Mouse (Mus musculus) intestine, embryonic 16.5 days (tissue): ENCODE data around the gene Acot1. TPM values are rescaled to one million over a fixed set of nuclear protein-coding genes. Genes with fewer than 3 reads are reported as not detected.
A peak's percentile ranks its signal among the peaks of the same experiment; 100 is the strongest.
"Not testable (repeated sequence)": the region's sequence is repeated elsewhere in the genome, so short reads cannot be mapped to it uniquely, and the experiment has no call there.

Experiments
- ATAC-seq: fragments of 200-750 bp; cut with Nextera tagmentation; 2 replicates; pipeline ENCODE4 v1.8.0; 2017; ENCODE audit warnings: moderate TSS enrichment, moderate library complexity
- H3K27ac ChIP-seq: fragments of 300-500 bp; sonication (generic); 2 replicates; pipeline ENCODE4 v1.5.1; 2014; ENCODE audit warnings: mild to moderate bottlenecking, low read length
- H3K27me3 ChIP-seq: fragments of 300-500 bp; sonication (generic); replicated peaks from 2 replicates; pipeline ENCODE4 v1.6.1; 2014; ENCODE audit warnings: low read length, control low read depth, mixed read lengths; ENCODE audit not compliant: control insufficient read depth, insufficient read depth
- H3K36me3 ChIP-seq: fragments of 300-500 bp; sonication (generic); 2 replicates; pipeline ENCODE4 v1.6.1; 2014; ENCODE audit warnings: low read length, control low read depth; ENCODE audit not compliant: control insufficient read depth, insufficient read depth
- H3K4me1 ChIP-seq: fragments of 300-500 bp; sonication (generic); 2 replicates; pipeline ENCODE4 v1.6.1; 2014; ENCODE audit warnings: low read length, control low read depth, mixed read lengths; ENCODE audit not compliant: control insufficient read depth, insufficient read depth
- H3K4me2 ChIP-seq: fragments of 300-500 bp; sonication (generic); 2 replicates; pipeline ENCODE4 v1.6.1; 2014; ENCODE audit warnings: low read depth, low read length, control low read depth
- H3K4me3 ChIP-seq: fragments of 300-500 bp; sonication (generic); 2 replicates; pipeline ENCODE4 v1.5.1; 2014; ENCODE audit warnings: mild to moderate bottlenecking, low read length
- H3K9ac ChIP-seq: fragments of 300-500 bp; sonication (generic); 2 replicates; pipeline ENCODE4 v1.6.1; 2014; ENCODE audit warnings: low read depth, low read length
- H3K9me3 ChIP-seq: fragments of 300-500 bp; sonication (generic); 2 replicates; pipeline ENCODE4 v1.6.1; 2016; ENCODE audit warnings: low read length, control low read depth; ENCODE audit not compliant: control insufficient read depth
- WGBS: fragments of 180-500 bp; shearing (Covaris S2); extraction: QIAGEN DNeasy Blood & Tissue Kit; methylation state at CpG from one replicate; pipeline ENCODE4 v1.1.7; 2014; 5-methylcytosine and 5-hydroxymethylcytosine counted together
- polyA plus RNA-seq: library from polyadenylated mRNA; unstranded; fragments of >200 nt; fragmentation: Nextera tagmentation; extraction: Ambion mirVana; gene quantifications from 2 replicates; pipeline ENCODE4 v1.2.1, GENCODE M21; 2015

The Acot1 gene
- 159 and 188 TPM in 2 replicates for polyA plus RNA-seq

DNA sequence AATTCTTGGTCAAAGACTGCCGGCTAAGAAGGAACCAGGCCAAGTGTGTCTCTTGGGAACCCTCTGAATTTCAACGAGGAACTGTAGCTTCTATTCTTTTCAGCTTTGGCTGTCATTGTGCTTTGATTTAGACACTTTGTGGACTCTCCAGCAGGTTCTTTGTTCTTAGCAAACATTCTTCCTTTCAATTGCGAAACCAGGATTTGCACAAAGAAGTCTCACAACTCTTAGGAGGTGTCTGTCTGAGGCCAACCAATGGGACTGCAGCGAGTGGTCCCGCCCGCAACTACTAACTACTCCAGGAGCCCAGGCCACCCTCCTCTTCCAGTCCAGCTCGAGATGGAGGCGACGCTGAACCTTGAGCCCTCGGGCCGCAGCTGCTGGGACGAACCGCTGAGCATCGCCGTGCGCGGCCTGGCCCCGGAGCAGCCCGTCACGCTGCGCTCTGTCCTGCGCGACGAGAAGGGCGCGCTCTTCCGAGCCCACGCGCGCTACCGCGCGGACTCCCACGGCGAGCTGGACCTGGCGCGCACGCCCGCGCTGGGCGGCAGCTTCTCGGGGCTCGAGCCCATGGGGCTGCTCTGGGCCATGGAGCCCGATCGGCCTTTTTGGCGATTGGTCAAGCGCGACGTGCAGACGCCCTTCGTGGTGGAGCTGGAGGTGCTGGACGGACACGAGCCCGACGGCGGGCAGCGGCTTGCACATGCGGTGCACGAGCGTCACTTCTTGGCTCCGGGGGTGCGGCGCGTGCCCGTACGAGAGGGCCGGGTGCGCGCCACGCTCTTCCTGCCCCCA is at the start of gene Acot1:
Acot1 (plus strand) TSS at position 320 of the 795 bp plus-strand sequence.
- Histone ChIP-seq H3K4me3 (peak within 1 kb of the TSS; percentile 53), H3K27ac (peak within 1 kb of the TSS; percentile 90), H3K4me1 (peaks cover 15% of the 10 kb centered on the region), H3K9ac (peak within 1 kb of the TSS; percentile 70), H3K4me2 (peak within 1 kb of the TSS; percentile 57)
- H3K27me3 ChIP-seq, H3K36me3 ChIP-seq, H3K9me3 ChIP-seq: not testable (repeated sequence)
- WGBS = 1% methylated on average over 50 of the region's 70 CpGs
- ATAC-seq = peak; percentile 99

DNA sequence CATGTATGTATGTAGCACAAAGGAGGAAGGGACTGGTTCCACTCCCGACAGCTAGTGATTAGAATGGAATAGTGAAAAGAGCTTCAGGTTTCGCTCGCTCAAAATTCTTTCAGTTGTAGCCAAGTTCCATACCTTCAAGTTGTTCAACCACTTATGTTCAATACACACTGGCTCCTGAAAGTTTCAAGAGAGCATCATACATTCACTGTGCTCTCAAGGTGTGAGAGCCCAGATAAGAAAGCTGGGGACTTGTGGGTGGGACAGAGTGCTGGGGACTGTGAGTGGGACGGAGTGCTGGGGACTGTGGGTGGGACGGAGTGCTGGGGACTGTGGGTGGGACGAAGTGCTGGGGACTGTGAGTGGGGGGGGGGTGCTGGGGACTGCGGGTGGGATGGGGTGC is 44.1 kb upstream of the Acot1 start:
- Histone ChIP-seq H3K9me3 (no peaks in the 10 kb centered on the region), H3K36me3 (no peaks in the 10 kb centered on the region), H3K27ac (no peak overlapping the region), H3K4me1 (no peaks in the 10 kb centered on the region), H3K4me2 (no peak overlapping the region), H3K9ac (no peak overlapping the region), H3K4me3 (no peak overlapping the region), H3K27me3 (no peaks in the 10 kb centered on the region)
- 82% methylated on average over 7 of the region's 7 CpGs for WGBS
- ATAC-seq = no peak

DNA sequence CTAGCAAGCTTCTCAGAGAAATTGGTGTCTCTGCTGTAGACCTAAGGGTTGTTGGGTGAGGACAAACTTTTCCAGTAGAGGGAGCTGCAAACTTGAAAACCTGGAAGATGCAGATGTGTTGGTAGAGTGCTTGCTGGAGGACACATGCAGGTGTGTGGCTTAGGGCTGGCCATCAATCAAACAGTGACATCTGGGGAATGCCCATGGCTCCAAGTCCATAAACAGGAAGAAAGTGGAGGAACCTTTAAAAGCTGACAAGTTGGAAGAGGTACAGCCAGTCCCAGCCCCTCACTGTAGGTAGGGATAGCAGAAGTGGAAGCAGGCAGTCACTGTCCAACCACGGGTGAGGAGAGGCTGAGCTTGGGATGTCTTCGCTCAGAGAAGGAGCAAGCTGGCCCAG is 37.2 kb upstream of the Acot1 start:
- Histone ChIP-seq H3K27ac (no peak overlapping the region), H3K9me3 (no peaks in the 10 kb centered on the region), H3K4me1 (0 out of 2 replicates have a peak, but pooled peaks cover 3% of the 10 kb centered on the region), H3K27me3 (no peaks in the 10 kb centered on the region), H3K36me3 (no peaks in the 10 kb centered on the region), H3K4me3 (no peak overlapping the region), H3K4me2 (no peak overlapping the region), H3K9ac (no peak overlapping the region)
- WGBS = 64% methylated on average over 2 of the region's 2 CpGs
- ATAC-seq = peak; percentile 81

DNA sequence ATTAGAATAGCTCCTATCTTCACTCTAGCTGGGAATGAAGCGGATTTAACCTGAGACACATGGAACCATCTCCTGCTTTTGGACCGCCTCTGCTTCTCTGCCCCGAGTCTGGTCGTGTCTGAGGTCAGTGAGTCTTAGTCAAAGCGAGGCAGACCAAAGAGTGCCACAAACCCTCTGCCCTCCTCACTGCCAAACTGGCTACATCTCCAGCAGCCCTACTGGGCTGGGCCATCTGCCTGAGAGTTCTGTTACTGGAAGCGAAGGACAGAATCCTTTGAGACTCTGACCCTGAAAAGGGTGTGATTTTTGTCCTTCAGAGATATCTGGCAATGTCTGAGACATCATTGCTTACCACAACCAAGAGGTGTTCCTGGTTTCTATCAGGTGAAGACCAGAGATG is 30.4 kb upstream of the Acot1 start:
- H3K27me3 ChIP-seq = no peaks in the 10 kb centered on the region
- no peaks in the 10 kb centered on the region for H3K36me3 ChIP-seq
- 87% methylated on average over 6 of the region's 6 CpGs for WGBS
- H3K4me2 ChIP-seq = no peak overlapping the region
- no peak for ATAC-seq
- no peaks in the 10 kb centered on the region for H3K4me1 ChIP-seq
- H3K9ac ChIP-seq = no peak overlapping the region
- no peaks in the 10 kb centered on the region for H3K9me3 ChIP-seq
- no peak overlapping the region for H3K27ac ChIP-seq
- no peak overlapping the region for H3K4me3 ChIP-seq

DNA sequence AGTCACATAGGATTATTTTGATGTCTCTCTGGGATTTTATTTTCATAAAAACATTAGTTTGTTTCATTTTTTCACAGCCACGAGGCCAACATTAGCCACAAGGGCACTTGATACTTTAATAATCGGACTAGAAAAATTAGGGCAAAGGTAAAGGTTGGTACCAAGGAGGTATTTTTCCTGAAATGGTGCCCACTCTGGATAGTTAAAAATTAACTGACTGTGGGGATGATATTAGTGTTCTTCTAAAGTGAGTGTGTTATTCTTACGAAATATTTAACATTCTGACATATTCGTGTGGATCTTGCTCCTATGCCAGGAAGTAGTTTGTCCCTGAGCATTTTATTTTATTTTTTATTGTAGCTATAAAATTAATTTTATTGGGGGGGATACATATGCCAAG is 27.7 kb upstream of the Acot1 start:
- ATAC-seq = no peak
- 76% methylated on average over 4 of the region's 4 CpGs for WGBS
- no peak overlapping the region for H3K4me2 ChIP-seq

DNA sequence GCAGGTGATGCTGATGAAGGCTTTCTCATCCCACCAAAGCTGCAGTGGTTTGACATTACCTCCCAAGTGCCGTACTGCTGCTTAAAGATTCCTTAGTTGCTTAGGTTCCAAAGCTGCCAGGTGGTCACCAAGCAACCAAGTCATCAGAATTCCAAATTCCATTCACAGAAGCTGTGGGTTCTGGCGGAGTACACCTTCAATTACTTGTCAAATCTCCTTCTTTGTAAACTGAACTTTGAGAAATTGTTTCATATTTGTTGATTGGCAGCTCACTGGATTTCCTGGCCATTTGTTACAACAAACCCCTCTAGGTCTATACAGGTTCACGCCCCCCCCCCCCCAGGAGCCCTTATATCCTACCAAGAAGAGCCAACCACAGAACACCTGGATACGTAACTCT is 24.5 kb upstream of the Acot1 start, which contains the start of gene Heatr4:
Heatr4 (minus strand) TSS at position 101 of the 400 bp plus-strand sequence.
- no peak within 1 kb of the TSS for H3K9ac ChIP-seq
- ATAC-seq = no peak
- H3K27me3 ChIP-seq = no peaks in the 10 kb centered on the region
- H3K9me3 ChIP-seq = no peaks in the 10 kb centered on the region
- H3K27ac ChIP-seq = no peak within 1 kb of the TSS
- H3K4me1 ChIP-seq = peaks cover 8% of the 10 kb centered on the region
- no peak within 1 kb of the TSS for H3K4me3 ChIP-seq
- no peaks in the 10 kb centered on the region for H3K36me3 ChIP-seq
- no peak within 1 kb of the TSS for H3K4me2 ChIP-seq
- WGBS = 72% methylated on average over 4 of the region's 4 CpGs

More for the DNA sequence above, 27.7 kb upstream of the Acot1 start:
- no peaks in the 10 kb centered on the region for H3K9me3 ChIP-seq
- no peaks in the 10 kb centered on the region for H3K27me3 ChIP-seq
- peaks cover 2% of the 10 kb centered on the region for H3K4me1 ChIP-seq
- no peak overlapping the region for H3K9ac ChIP-seq
- no peak overlapping the region for H3K27ac ChIP-seq
- no peak overlapping the region for H3K4me3 ChIP-seq
- H3K36me3 ChIP-seq = no peaks in the 10 kb centered on the region

DNA sequence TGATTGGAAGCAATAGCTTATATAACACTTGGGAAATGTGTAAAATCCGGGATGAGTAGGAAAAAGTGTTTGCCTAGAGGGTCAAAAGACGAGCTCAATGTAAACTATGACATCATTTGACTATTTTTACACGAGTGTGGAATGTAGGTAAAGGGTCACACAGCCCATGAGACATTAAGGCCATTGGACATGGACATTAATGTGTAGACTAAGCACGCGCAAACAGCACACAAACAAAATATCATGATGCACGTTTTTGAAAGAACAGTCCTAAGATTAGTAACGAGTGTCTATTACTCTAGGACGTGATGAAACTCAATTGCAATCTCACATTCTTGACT is 22.1 kb upstream of the Acot1 start:
- no peaks in the 10 kb centered on the region for H3K9me3 ChIP-seq
- H3K27ac ChIP-seq = peak overlapping the region; percentile 96
- peak overlapping the region; percentile 91 for H3K9ac ChIP-seq
- H3K4me2 ChIP-seq = peak overlapping the region; percentile 63
- no peaks in the 10 kb centered on the region for H3K27me3 ChIP-seq
- H3K36me3 ChIP-seq = no peaks in the 10 kb centered on the region
- peaks cover 8% of the 10 kb centered on the region for H3K4me1 ChIP-seq
- 15% methylated on average over 8 of the region's 8 CpGs for WGBS
- ATAC-seq = peak; percentile 56
- H3K4me3 ChIP-seq = peak overlapping the region; percentile 69

DNA sequence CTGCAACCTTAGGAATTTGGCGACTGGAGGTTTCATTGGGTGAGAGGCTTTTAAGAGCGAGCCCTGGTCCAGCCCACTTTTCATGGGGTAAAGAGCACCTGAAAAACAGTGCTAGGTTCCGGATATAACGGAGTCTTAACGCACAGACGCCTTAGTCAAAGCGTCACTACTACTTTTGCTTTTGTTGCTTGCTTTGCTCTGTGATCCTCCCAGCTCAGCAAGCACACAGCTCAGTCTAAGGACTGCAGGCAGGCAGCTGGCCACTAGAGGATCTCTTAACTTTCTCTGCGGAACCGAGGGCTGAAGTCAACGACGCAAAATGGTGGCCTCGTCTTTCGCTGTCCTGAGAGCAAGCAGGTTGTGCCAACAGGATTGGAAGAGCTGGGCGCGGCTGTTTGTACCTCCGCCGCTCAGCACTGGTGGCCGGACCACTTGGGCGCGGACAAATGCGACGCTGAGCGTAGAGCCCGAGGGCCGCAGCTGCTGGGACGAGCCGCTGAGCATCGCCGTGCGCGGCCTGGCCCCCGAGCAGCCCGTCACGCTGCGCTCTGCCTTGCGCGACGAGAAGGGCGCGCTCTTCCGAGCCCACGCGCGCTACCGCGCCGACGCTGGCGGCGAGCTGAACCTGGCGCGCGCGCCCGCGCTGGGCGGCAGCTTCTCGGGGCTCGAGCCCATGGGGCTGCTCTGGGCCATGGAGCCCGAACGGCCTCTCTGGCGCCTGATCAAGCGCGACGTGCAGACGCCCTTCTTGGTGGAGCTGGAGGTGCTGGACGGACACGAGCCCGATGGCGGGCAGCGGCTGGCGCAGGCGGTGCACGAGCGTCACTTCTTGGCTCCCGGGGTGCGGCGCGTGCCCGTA is 21.5 kb upstream of the Acot1 start, which contains the start of gene Acot2:
Acot2 (plus strand) TSS at position 279 of the 859 bp plus-strand sequence.
- H3K9ac ChIP-seq = peak within 1 kb of the TSS; percentile 91
- no peaks in the 10 kb centered on the region for H3K36me3 ChIP-seq
- peaks cover 8% of the 10 kb centered on the region for H3K4me1 ChIP-seq
- H3K27me3 ChIP-seq = no peaks in the 10 kb centered on the region
- H3K9me3 ChIP-seq = no peaks in the 10 kb centered on the region
- under 1% methylated on average over 80 of the region's 80 CpGs for WGBS
- H3K27ac ChIP-seq = peak within 1 kb of the TSS; percentile 96
- peak within 1 kb of the TSS; percentile 63 for H3K4me2 ChIP-seq
- ATAC-seq = peak; percentile 89
- H3K4me3 ChIP-seq = peak within 1 kb of the TSS; percentile 69

DNA sequence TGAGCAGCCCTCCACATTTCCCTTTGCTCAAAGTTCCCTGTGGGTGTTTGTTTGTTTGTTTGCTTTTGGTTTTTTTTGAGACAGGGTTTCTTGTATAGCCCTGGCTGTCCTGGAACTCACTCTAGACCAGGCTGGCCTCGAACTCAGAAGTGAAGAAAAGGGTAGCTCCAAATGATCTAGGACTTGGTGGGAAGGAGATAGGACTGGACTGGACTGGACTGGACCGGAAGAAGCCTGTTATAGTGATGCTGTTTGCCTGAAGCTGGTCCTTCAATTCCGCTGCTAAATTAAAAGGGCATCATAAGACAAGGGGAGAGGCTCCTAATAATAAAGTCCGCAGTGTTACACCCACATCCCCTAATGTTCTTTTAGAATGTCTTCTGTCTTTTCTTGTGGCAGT is 20.8 kb upstream of the Acot1 start:
- Histone ChIP-seq H3K4me3 (peak overlapping the region; percentile 69), H3K36me3 (no peaks in the 10 kb centered on the region; the same call in 1 of the 2 replicates), H3K27me3 (no peaks in the 10 kb centered on the region), H3K4me1 (peaks cover 8% of the 10 kb centered on the region), H3K27ac (peak overlapping the region; percentile 96), H3K9ac (peak overlapping the region; percentile 91), H3K9me3 (no peaks in the 10 kb centered on the region), H3K4me2 (peak overlapping the region; percentile 63)
- WGBS = 64% methylated on average over 4 of the region's 4 CpGs
- ATAC-seq = peak; percentile 17
